Mouse (Mus musculus) embryo, embryonic 10.5 days (tissue): ENCODE data around the gene Prkcz.

Source experiments
- DNase-seq: peaks from one replicate; pipeline ENCODE4 v3.0.0-alpha.2; 2015; ENCODE audit warnings: low spot score

Prkcz gene

DNA sequence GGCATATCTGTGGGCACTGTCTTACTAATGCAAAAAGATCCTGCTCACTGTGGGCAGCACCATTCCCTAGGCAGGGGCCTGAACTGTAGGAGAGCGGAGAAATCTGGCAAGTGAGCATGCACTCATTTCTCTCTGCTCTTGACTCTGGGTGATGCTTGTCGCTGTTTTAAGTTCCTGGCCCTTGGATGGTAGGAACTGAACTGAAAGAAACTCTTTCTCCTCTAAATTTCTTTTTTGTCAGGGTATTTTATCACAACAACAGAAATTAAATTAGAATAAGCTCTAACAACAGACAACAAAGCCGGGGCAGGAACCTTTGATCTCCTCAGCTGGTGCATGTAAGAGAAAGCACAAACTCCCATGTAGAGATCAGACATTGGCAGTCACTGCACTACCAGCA is 46.1 kb downstream of the Prkcz start:
- DNase-seq: no peak

DNA sequence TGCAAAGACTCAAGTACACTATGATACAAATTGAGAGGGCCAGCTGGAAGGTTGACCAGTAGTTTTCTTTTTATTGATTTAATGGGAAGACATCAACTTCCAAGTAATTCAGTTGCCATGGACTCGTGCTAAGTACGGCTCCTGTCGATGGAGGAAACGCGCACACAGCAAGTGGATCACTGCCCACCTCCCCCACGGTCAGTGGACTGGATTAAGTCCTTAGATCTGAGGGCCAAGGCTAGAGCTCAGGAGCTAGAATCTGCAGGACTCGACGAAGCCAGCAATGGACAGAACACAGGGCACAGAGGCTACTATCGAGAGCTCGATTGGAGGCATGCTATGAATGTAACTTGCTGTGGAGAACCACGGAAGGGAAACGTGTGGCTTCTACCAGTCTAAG is 52.5 kb downstream of the Prkcz start:
- DNase-seq: no peak

DNA sequence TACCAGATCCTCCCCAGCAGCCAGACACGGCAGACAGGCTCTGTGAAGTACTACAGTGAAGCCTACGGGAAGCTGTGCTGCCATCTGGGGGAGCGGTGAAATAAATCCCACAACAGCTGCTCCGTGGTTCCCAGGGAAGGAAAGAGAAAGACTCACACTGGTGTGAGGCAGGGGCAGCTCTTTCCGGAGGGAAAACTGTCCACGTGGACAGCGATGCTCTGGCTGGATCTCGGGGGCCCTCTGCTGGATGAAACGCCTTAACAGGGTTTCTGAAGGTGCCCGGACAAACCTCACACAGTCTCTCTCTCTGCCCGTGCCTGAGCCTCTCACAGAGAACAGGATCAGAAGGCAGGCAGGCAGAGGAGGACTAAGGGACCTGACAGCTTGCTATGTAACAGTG is 53.1 kb downstream of the Prkcz start:
- DNase-seq: peak; percentile 93

DNA sequence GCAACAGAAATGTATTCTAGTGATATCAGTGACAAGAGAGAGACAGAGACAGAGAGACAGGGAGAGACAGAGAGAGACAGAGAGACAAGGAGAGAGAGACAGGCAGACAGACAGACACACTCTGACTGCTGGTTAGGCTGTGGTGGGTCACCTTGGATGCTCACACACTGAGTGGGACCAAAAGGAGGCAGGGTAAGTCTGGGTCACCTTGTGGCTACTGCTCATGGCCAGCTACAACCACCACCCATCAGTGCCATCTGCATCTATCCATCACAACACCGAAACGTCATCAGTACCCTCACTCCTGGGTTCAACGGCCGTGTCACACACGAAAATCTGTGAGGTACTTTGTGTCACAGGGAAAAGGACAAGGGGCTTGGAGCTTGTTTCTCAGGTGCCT is 53.6 kb downstream of the Prkcz start:
- no peak for DNase-seq

DNA sequence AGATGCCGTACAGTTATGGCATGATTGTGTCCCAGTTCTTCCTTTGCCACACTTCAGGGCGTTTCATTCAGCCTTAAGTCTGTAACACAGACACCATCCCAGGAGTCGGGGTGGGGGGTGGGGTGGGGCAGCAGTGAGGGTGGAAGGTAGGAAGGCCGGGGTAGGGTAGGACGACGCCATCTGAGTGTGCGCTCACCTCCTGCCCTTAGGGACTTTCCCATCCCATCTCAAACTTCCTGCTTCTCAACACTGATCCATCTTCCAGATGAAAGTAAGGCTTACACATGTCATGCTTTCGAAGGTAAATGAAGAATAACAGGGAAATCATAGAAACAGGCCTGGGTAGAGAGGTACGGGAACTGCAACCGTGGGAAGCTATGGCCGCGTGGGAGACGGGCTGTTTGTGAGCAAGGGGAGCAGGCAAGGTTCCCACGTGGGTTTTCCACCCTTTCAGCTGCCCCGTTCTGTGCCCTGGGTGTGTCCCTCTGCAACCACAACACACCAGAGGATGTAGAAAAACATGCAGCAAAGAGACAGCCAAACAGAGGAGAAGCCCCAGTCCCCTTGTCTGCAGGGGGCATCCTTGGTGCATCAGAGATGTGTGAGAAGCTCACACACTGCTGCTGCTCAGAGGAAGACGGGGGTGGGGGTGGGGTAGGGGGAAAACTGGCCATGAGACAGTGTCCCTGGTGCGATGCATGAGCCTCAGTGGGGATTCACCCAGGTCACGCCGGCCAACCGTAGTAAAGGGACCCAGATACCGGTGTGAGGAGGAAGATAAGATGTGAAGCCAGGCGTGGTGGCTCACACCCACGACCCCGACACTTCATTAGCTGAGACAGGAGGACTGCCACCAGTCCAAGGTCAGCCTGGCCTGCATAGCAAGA is 54.6 kb downstream of the Prkcz start:
- DNase-seq: no peak

DNA sequence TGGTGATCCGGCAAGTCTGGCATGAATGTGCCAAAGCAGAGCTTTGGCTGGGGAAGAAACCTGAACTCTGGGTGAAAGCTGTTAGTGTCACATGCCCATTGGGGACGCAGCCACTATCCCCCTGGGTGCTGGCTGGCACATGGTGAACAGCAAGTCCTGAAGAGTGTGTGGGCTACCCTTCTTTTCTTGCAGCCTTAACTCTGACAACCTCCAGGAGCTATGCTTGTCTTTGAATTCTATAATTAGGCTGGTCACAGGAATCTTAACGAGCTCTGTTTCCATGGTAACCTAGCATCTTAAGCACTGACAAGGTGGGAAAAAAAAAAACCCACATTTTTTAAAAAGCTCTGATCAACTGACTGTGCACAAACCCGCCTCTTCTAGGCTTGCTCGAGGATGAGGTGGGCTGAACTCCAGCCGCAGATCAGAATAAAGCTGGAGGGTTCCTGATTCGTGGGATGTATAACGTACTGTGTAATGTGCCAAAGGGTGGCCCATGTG is 55.6 kb downstream of the Prkcz start:
- no peak for DNase-seq

DNA sequence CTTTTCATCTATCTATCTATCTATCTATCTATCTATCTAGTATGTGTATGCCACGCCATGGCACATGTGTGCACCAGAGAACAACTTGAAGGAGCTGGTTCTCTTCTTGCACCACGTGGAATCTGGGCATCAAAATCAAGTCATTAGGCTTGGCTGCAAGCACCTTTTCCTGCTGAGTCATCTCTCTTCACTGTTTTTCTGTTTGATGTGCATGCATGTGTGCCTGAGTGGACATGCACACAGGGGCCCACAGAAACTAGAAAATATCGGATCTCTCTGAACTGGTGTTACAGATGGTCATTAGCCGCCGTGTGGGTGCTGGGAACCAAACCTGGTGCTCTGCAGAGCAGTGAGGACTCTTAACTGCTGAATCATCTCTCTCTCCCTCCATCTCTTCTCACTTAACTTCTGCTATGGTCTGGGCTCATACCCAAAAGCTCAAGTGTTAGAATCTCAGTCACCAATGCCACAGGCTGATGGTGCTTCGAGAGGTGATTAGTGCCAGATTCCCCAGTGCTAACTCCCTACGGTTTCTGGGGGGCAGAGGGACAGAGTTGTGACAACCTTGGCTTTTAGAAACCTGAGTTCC is 56.6 kb downstream of the Prkcz start:
- no peak for DNase-seq

DNA sequence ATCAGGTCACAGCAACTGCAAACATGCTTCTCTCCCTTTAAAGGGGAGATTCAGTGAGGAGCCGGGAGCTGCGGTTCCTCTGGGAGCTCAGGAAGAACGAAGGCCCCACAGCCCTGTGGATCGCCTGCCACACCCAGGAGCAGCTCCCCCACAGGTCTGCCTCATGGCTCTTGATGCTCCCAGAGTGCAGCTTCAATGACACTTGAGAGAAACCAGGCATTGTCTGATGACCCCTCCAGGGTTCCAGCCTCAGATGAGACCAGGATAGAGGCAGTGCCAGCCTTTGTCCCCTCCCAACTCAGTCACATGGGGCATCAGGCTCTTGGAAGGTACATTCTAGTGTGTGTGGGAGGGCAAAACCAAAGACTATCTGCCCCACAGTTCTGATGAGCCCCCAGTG is 59.2 kb downstream of the Prkcz start:
- DNase-seq: no peak

DNA sequence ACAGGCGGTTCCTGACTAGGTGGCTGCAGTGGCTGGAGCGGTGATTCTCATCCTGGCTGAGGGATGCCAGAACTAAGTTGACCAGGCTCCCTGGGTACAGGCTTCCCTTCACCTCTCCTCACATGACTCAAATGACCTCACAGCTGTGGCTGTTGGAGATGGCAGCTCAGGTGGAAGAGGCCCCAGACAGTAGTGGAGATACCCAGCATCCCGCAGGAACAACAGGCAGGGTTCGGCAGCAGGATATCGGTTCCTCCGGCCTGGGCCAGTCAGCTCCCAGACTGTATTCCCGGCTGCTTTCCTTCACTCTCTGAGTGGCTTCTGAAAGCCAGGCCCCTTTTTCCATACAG is 60.1 kb downstream of the Prkcz start:
- no peak for DNase-seq

DNA sequence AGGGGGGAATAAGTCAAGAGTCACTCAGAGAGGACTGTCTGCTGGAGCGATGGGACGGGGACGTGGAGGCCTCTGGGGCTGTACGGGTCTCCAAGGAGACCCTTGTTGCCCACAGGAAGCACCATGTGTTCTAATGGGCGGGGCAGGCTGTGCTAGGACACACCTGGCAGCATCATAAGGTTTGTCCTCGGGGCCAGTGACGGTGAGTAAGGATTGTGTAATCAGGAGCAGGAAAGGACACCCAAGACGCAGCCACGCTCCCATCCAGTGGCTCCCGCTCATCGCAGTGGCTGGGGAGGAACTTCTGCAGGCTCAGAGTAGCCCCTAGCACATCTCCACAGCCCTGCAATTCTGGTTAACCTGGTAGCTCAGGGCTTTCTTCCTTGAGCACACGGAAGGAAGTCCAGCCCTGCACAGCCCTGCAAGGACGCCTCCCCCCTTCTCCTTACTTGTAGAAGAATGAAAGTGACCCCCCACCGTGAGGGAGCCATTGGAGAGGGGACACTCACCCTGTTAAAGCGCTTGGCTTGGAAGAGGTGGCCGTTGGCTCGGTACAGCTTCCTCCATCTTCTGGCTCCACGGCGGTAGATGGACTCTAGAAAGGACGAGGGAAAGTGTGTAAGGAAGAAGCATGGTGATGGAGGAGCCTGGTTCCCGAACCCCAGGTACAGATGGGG is 60.6 kb downstream of the Prkcz start:
- DNase-seq: no peak

DNA sequence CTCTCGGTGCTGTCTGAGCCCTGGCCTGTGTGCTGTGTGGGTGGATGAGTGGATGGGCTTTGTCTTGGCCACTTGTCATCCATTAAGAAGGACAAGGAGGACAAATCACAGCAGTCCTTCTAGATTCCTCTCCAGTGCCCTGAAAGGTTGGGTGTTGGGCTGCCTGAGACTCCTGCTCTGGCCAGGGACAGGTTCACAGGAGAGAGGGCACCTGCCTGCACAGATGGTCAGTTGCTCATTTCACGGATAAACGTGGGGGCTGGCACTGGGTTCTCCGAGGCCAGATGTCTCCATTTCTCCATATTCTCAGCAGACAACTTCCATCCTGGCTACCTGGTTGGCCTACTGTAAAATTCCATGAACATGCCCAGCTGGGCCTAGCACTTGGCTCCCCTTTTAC is 62.3 kb downstream of the Prkcz start:
- DNase-seq: no peak

DNA sequence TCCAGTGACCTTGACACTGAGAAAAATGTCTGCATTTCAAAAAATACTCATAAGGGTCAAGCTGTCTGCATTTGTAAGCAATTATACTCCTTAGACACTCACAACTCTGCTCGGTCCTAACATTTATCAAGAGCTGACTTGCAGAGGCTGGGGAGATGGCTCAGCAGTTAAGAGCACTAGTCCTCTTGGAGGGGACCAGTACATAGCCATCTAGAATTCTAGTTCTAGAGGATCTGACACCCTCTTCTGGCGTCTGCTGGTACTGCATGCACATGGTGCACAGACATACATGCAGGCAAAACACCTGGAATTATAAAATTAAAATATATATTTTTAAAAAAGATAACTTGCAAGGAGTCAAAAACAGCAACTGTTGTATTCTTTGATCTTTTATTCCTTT is 64.1 kb downstream of the Prkcz start:
- peak; percentile 58 for DNase-seq

DNA sequence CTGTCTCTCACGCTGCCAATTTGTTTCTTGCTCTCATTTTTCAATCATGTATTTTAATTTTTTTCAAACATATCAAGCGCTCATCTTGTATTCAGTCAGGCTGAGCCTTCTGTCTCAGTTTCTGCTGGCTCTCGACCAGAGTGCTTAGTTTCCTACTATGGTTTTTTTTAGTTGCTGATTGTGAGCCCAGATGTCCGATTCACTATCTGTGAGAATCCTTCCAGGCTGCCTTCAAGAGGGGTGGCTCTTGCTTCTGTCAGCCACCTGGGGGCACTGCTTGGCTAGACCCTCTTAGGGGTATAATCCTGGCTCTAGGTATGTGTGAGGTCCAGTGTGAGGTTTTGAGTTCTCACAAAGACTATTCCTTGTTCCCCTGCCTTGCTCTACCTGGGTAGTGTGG is 65.2 kb downstream of the Prkcz start:
- no peak for DNase-seq

DNA sequence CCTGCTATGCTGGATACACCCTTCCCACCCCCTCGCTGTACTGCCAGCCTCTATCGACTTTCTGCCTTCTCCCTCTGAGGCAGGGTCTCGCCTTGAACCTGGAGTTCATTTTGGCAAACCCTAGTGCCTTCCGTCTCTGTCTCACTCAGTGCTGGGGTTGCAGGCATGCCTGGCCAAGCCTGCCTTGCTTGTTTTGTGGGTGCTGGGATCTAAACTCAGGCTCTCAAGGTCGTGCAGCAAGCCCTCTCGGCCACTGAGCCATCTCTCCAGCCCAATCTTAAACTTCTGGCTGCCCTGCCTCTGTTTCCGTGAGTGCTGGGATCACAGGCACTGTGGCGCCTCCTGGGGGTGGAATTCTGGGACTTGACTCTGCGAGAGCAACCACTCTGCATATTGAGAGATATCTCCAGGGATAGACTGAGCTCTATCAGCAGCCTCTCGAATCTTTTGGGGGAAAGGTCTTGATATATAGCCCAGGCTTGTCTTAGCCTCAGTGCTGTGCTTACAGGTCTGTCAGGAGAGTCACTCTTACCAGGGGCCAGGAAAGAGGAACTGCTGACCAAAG is 66.1 kb downstream of the Prkcz start:
- DNase-seq: no peak

DNA sequence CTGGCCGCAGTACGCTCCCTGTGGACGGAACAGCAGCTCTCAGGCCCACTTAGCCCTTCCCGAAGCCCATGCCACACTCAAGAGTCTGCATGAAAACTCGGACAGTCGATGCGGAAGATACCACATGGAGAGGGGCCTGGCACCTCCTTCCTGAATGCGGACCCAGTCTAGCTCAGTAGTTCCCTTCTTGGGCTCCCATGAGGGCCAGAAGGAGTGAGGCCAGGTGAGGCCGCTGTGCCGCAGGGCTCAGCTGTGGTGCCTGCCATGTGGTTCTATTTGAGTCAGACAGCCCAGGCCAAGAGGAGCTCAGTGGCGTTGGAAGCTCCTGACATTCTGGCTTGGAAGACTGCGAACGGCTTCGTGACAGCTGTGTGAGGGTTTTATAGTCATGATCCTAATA is 66.8 kb downstream of the Prkcz start:
- no peak for DNase-seq

DNA sequence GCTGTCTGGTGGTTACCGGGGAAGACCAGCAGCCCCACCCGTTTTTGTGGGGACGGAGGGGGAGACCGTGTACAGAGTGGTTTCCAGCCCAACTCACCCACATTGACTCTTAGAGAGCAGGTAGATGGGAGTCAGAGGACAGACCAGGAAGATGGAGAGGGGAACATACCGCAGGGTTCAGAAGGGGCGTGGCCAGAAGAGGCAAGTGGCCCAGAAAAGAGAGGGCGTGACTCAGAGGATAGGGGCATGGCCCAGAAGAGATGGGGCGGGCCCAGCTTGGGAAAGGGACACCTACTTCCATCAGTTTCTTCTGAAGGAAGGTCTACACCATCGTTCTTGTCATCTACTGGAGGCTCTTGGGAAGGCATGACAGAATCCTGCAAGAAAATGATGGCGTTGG is 68.3 kb downstream of the Prkcz start:
- no peak for DNase-seq

DNA sequence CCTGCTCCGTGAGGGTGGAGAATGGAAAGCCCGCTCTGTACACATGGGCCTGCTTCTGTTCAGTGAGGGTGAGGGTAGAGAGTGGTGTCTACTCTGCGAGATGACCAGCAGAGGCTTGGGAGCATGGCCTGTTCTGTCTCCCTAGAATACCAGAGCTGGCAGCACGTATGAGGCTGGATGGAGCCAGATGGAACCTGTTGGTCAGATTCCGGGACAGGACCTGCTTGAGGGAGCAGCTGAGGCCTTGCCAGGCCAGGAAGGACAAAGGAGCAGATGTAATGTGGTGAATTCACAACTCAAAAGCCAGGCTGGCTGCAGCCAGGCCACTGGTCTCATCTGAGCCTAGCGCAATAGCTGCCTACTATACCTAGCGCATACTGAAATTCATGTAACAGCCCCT is 71.1 kb downstream of the Prkcz start:
- DNase-seq: no peak

DNA sequence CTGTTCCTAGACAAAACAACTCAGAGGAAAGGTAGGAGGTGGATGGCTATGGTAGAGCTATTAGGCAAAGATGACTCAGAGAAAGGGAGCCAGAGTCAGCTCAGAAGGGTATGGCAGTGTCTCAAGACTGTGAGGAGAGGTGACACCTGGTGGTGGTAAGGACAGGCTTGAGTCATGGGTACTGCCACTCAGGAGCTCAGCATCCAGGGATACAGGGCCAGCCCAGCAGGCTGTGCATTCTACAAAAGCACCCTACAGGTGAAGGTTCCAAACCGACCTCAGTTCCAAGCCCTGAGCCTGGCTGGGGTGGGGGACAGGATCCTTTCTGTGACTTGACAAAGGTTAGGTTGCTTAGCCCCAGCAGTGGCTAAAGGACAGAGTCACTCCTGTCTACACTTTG is 72.6 kb downstream of the Prkcz start:
- no peak for DNase-seq

DNA sequence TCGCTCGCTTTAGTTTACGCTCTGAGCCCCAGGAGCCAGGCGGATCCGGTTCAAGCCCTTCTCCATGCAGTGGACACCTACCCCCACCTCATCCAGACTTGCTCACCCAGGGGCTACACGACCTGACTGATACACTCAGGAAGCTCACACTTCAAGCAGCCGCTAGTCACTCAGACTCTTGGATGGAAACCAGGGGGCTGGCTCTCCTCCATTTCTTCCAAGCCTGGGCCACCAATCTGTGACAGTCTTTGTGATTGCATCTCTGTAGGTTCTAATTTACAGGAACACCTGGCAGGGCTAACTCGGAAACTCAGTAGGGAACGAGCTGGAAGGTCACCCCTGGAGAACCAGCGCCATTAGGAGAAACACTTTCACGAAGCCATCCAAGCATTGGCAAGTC is 73.4 kb downstream of the Prkcz start:
- DNase-seq: no peak

DNA sequence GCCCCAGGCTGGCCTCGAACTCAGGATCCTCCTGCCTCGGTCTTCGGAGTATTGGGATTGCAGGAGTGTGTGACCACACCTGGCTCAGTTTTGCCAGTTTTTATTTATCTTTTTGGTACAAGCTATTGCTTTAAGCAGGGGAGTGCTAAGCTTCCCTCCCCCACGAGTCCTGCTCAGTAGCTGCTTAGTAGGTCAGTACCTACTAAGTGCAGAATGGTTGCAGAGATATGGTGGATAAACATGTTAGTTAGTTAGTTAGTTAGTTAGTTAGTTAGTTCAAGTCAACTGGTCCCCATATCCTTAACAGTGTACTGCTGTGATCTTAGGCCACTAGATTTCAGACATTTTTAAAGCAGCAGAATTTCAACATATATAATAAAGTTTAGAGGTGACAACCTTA is 75.1 kb downstream of the Prkcz start:
- DNase-seq: no peak

DNA sequence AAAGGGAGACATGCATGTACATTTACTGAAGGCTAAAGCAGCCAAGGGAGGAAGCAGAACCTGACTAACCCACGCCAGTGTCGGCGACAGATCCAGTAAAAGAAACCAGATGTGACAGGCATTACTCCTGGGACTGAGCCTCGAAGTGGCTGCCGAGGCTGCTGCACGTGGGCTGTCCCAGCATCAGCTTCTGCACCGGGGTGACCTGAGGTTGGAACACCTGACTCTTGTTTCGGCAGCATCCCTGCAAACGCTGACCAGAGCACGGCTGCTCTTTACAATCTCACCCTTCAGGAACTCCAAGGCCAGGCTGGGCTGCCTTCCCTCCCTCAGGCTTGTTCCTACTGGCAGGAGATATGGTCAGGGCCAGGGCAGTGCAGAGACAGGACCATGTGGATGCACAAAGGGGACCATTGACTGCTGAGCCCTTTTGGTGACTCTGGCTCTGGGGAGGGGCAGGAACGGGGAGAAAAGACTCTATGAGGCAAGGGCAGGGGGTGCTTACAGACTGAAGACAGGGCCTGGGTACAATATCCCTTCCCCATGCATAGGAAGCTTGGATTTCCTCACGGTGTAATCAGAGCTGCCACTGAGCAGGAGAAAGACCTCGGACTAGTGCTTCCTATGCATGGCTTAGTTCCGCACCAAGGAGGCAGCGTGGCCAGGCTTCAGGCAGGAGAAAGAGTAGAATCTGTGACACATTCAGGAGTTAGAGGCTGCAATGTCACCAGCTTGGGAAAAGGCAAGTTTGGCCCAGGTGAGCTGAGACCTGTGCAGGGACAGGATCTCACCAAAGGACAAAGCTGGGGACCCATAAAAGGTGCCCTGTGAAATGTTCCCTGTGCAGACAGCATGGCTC is 76.4 kb downstream of the Prkcz start:
- peak; percentile 39 for DNase-seq

DNA sequence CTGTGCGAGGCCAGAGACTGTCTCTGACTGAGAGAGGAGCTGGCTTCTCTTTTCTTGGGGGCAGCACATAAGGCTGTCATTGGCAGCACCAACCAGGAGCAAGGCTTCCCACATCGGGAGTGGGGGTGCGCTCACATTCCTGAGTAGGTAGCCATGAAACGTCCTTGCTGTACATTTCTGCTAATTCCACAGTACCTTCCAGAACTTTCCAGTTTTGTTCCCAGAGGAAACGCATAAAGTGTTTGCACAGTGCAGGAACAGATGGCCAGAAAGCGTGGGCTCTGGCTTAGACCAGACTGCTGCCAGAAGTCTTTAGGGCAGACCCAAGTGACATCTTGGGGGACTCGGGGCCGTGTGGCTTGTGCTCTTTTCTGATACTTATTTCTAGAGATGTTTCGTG is 77.6 kb downstream of the Prkcz start:
- DNase-seq: no peak
